Mouse (Mus musculus): Measurements from ENCODE around the gene Tob2. TPM values are rescaled to one million over a fixed set of nuclear protein-coding genes. Genes with fewer than 3 reads are reported as not detected.

The Tob2 gene
- polyA plus RNA-seq, 1 experiment = 16.5 TPM

GRCm38 (mm10) chr15:81869985-81870384 is 11.4 kb upstream of the Tob2 start:
- WGBS = 93% methylated on average over 5 of the region's 5 CpGs
- no peak for DNase-seq (ENCODE audit: low read depth, low spot score)

GRCm38 (mm10) chr15:81864238-81864637 is 5.6 kb upstream of the Tob2 start:
- 60% methylated on average over 7 of the region's 7 CpGs for WGBS
- DNase-seq (ENCODE audit: low read depth, low spot score) = no peak

DNA sequence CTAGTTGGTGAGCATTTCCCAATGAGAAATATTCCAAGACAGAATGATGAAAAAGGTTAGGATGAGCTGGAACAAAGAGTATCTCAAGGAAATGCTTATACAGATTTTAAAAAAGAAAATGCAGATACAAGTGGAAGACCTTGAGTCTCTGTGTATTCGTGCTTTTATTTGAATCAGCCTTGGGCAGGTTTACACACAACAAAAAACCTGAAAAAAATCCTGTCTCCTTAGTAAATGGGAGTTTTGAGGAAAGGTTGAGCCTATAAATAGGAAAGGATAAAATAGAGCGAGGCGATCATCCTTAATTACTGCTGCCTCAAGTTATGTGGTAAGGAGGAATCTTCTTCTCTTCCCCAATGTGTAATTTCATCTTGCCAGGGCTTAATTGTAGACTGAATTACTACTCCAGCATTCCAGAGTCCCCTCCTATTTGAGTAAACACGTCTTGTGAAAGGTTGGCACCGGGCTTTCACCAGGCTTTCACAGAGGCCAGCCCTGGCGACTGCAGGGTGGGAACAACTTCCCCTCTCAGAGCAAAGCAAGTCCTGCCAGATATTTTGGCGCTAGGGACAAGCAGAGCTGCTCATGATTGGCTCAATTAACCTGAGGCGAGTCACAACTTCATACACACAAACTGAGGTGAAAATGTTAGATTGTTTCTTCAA is 2.0 kb upstream of the Tob2 start:
- DNase-seq (ENCODE audit: low read depth, low spot score) = no peak
- 13% methylated on average over 8 of the region's 8 CpGs for WGBS

DNA sequence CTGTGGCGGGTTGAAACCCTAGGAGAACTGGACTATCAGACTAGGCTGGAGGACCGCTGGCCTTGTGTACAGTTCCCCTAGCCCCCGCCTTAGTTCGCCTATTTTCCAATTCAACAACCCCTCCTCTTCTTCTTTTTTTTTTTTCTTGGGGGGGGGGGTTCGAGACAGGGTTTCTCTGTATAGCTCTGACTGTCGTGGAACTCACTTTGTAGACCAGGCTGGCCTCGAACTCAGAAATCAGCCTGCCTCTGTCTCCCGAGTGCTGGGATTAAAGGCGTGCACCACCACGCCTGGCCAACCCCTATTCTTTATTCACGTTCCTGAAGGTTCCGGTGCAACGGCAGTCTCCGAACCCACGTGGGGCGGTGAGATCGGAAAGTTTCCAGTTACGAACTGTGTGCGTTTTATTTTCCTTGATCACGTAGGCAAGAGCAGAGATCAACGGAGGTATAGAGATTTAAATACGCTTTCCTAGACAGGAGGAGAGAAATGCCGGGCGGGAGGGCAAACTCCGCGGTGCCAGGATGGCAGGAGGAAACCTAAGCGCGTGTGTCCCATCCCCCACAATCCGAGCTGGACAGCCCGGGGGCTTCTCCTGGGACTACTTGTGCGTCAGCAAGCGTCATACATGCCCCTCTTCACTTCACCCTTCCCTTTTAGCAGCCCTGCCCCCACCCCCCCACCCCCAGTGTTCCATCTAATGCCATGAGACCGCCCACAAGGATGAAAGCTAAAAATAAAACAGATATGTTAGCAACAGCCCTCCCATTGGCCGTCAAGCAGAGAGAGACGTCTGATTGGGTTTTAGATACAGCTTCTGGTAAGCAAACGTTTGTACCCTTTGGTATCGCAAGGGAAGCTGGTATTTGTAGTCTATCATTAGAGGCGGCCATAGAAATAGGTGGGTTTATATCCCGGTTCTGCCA is 997 bp upstream of the Tob2 start:
- DNase-seq (ENCODE audit: low read depth, low spot score) = peak; percentile 92
- under 1% methylated on average over 39 of the region's 39 CpGs for WGBS

DNA sequence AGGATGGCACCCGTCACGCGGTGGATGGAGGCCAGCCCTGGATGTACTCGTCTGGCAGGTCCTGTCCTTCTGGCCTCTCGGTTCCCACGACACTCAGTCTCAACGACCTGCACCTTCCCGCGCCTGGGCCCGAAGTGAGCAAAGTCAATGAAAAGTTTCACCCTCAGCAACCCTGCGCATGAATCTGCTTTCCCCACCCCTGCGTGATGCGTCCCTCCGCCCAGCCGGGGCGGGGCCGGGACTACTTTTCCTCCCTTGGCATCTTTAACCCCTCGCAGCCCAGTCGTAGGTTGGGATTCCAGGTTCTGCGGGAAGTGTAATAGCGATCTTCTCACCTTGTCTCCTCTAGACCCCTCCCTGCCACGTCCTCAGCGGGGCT is 469 bp downstream of the Tob2 start:
- WGBS = 1% methylated on average over 23 of the region's 23 CpGs

DNA sequence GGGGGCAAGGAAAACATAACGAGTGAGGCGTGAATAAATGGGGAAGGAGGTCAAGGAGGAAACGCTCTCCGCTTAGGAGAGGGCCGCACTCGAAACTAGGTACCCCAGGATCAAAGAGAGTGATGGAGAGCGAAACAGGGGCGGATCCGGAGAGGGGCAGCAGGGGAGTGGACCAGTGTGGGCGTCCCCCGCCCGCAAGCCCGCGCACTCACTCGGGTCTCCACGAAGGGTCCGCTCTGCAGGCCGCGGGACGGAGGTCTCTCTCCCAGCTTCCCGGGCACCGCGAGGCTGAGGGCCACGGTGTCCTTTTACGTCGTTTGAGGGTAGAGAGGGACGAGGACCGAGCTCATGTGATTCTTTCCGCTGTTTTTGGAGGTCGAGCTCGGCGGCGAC is 876 bp downstream of the Tob2 start:
- under 1% methylated on average over 33 of the region's 33 CpGs for WGBS
- no peak for DNase-seq (ENCODE audit: low read depth, low spot score)

More for the DNA sequence above, 469 bp downstream of the Tob2 start:
- DNase-seq (ENCODE audit: low read depth, low spot score) = peak; percentile 85

DNA sequence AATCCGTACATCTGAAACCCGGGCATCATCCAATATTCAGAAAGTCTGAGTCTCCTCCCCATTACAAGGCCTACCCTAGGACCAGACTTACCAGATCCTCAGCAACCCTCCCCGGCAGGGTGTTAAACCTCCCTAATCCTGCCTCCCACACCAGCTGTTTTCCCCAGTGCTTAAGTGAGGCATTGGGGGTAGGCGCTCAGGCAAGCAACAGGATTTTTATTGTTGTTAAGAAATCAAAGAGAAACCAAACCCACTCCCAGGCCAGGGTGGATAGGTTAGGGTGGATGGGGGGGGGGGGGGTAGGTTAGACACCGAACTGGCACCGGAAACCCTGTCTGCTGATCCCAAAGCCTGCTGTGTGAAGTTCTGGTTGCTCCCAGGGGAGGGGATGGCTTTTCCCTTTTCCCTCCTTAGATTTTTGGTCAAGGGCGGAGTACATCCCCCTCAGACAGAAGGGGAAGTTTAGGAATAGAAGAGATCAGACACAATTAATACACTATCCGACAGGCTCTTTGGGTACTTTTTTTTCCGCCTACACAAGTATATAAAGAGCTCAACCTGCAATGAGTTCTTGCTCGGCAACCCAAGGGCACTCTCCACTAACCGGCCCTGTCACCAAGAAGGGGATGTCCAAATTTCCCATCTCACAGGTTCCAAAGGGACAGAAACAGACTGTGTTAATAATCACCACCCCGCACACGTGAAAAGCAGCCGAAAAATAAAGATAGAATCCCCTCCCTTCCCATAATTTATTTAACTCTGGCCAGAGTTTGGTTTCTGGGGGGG is 1.5 kb downstream of the Tob2 start:
- DNase-seq (ENCODE audit: low read depth, low spot score) = no peak
- 2% methylated on average over 14 of the region's 14 CpGs for WGBS

DNA sequence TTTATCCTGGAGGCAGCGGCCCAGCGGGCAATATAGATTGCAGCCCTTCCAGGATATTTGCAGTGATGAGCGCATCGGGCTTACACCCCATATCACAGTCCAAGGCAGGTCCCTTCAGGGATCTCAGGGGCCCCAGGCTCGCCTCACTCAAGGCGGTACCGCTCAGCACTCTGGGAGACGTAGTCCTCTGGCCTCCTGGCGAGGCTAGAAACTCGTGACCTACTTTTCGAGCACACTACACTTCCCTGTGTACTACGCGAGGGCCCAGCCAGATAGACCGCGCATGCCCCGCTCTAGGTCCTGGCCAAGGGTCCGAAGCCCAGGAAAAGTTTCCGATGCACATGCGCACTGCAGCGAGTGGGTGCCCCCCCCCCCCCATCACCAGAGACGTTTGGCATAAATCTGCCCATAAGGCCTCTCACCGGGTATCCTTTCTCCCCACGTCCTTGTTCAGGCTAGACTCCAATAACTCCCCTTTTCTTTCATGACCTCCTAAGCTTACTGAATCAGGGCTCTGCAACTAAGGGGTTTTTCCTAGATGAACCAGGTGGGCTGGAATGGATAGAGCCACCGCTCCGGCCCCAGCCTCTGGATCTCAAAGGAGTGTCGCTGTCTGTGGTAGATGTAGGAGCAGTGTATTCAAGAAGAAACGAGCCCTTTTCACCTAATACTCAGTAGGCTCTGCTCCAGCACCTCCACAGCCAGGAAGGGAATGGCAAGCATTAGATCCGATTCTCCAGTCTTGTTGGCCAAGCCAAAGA is 2.4 kb downstream of the Tob2 start:
- no peak for DNase-seq (ENCODE audit: low read depth, low spot score)
- under 1% methylated on average over 28 of the region's 28 CpGs for WGBS

DNA sequence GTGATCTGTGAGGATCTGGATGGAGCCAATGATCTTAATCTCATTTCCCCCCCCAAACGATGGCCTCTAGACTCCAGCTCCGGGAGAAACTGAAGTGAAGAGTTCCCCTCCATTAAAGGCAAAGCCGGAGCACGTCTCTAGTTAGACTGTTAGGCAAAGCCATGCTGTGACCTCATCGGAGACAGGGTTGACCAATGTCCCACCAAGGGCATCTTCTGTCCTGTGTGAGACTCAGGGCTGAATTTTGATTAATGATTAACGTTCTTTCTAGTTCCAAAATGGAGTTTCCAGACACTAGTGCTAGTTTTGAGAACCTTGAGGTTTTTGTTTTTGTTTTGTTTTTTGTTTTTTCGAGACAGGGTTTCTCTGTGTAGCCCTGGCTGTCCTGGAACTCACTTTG is 5.5 kb downstream of the Tob2 start:
- no peak for DNase-seq (ENCODE audit: low read depth, low spot score)

DNA sequence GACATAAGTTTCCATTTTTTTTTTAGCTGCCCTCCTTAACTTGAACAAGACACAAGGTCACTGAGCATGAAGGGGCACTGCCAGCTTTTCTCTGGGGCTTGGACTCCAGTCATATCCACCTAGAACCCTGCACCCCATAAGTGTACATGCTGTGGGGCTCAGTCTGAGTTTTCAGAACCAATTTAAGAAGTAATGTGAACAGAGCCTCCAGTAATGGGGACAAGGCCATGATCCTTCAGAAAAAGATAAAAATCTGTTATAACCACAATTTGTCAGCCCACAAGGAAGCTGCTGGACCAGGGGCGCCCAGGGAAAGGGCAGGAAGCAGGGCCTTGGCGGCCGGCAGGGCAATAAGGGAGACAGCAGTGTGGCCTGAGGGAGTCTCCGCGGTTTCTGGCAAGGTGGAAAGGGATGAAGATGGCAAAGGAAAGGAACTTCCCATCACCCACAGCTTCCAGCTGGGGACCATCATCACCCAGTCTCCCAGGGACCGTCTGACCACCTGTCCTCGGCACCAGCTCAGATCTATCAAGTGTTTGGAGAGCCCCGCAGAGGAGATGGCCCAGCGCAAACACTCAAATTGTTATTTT is 6.1 kb downstream of the Tob2 start:
- WGBS = 76% methylated on average over 9 of the region's 9 CpGs
- DNase-seq (ENCODE audit: low read depth, low spot score) = no peak

More for the DNA sequence above, 5.5 kb downstream of the Tob2 start:
- 69% methylated on average over 7 of the region's 7 CpGs for WGBS

DNA sequence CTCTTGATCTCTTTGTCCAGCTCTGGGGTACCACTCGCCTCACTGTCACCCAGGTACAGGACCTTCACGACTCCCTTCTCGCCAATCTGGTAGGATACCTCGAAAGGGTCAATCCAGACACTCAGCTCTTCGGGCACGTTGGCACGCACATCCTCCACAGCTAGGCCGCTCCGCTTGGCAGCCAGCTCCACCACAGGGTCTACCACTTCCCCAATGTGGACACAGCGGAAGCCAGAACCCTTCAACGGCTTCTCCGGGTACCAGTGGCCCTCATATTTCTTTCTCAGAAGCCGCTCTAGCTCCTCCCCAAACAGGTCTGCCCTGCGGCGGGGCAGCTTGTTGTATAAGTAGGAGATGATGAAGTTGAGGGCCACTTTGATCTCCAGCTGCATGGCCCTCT is 7.2 kb downstream of the Tob2 start:
- WGBS = 91% methylated on average over 15 of the region's 15 CpGs

GRCm38 (mm10) chr15:81850718-81851117 is 7.9 kb downstream of the Tob2 start:
- no peak for DNase-seq (ENCODE audit: low read depth, low spot score)
- 78% methylated on average over 14 of the region's 14 CpGs for WGBS

More for the DNA sequence above, 7.2 kb downstream of the Tob2 start:
- DNase-seq (ENCODE audit: low read depth, low spot score) = no peak

DNA sequence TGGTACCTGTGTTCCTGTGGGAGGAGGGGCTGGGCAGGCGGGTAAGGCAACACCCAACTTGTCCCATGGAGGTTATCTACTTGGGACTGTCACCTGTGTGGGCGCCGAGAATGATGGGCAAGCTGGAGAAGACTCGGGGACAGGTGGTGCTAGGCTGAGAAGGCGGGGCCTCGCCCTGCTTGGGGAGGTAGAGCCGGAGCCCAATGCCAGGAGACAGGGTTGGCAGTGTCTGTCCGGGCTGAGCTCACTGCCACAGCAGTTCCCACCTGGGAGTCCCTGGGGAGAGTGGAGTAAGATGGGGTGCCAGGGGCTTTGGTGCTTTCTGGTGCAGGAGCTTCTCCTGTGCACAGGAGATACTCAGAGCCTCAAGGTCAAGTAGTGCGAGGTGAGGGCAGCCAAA is 9.5 kb downstream of the Tob2 start:
- WGBS = 49% methylated on average over 9 of the region's 9 CpGs
- no peak for DNase-seq (ENCODE audit: low read depth, low spot score)

- WGBS = 13% methylated on average over 7 of the region's 7 CpGs
- DNase-seq (ENCODE audit: low read depth, low spot score) = no peak
Measured at GRCm38 (mm10) chr15:81848301-81848700, 10.3 kb downstream of the Tob2 start.

DNA sequence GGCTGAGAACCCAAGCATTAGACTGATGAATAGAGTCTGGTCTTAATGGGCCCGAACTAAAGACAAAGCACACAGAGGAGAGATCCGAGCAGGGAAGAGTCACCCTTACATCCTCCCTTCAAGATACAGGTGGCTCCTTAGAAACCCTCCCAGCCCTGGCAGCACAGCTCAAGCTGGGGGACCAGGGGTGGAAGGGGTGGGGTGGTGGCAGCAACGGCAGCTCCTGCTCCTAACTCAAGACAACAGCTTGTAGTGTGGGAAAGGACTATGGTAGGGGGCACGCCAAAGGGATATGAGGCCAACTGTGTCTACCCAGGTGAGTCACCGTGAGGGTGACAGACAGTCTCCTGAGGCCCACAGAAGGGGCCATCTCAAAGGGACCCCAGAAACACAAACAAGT is 10.7 kb downstream of the Tob2 start:
- 83% methylated on average over 5 of the region's 5 CpGs for WGBS
- no peak for DNase-seq (ENCODE audit: low read depth, low spot score)

DNA sequence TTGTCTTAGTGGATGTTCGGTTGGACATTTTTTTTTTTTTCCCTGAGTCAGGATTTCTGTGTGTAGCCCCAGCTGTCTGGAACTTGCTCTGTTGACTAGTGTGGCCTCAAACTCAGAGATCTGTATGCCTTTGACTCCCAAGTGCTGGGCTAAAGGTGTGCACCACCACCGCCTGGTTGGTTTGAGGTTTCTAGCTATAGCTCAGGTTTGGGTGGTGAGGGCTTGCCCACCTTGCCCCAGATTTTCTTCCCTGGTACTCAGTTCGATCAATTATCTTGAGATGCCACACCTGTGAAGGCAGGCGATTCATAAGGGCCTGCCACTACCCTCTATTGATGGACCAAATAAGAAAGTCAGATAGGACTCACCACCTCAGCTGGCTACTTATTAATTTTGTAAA is 11.4 kb downstream of the Tob2 start:
- no peak for DNase-seq (ENCODE audit: low read depth, low spot score)
- 89% methylated on average over 4 of the region's 4 CpGs for WGBS

GRCm38 (mm10) chr15:81846755-81847154 is 11.8 kb downstream of the Tob2 start:
- DNase-seq (ENCODE audit: low read depth, low spot score) = no peak
- WGBS = 85% methylated on average over 9 of the region's 9 CpGs

GRCm38 (mm10) chr15:81845724-81846123 is 12.9 kb downstream of the Tob2 start:
- WGBS = 18% methylated on average over 4 of the region's 4 CpGs

DNA sequence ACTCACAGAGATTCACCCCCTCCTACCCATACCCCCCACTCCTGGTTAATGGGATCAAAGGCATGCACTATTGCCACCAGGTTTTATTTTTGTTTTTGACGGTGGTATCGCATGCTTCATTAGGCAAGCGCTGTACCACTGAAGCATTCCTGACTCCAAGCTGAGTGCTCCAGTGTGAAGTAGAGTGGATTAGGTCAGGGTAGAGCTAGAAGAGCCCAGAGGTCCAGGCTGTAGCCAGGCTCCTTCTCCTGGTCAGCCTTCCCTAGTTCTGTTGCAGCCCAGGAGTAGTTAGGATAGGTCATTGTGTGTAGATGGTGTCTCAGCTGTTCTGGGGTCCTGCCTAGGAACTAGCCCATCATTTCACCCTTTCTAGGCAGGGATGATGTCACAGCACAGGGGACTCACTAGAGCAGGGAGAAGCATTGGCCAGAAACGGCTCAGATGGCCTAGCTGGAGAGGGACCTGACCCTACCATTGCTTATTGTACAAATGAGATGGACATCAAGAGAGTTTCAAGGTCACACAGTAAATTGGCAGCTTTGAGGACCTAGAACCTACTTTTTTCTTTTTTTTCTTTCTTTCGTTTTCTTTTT is 13.5 kb downstream of the Tob2 start:
- WGBS = 79% methylated on average over 5 of the region's 5 CpGs
- no peak for DNase-seq (ENCODE audit: low read depth, low spot score)

More at GRCm38 (mm10) chr15:81845724-81846123, 12.9 kb downstream of the Tob2 start:
- DNase-seq (ENCODE audit: low read depth, low spot score) = no peak
